Mouse (Mus musculus) C2C12 (cell line): ENCODE data around the gene Wdfy3. TPM values are rescaled to one million over a fixed set of nuclear protein-coding genes. Genes with fewer than 3 reads are reported as not detected.
"Not testable (repeated sequence)": the region's sequence is repeated elsewhere in the genome, so short reads cannot be mapped to it uniquely, and the experiment has no call there.

Experiments
- H3K27me3 ChIP-seq: one replicate; pipeline ENCODE4 v1.6.1; 2011; ENCODE audit not compliant: control insufficient read depth, insufficient read depth, insufficient read length
- H3K36me3 ChIP-seq: one replicate; pipeline ENCODE4 v1.6.1; 2011; ENCODE audit not compliant: control insufficient read depth, insufficient read depth
- H3K4me3 ChIP-seq: one replicate; pipeline ENCODE4 v1.5.1; 2011; ENCODE audit warnings: mild to moderate bottlenecking, control low read depth; ENCODE audit not compliant: poor library complexity, insufficient read depth, severe bottlenecking
- H3K79me2 ChIP-seq: one replicate; pipeline ENCODE4 v1.6.1; 2011; ENCODE audit not compliant: control insufficient read depth, insufficient read depth
- H3K79me3 ChIP-seq: one replicate; pipeline ENCODE4 v1.6.1; 2011; ENCODE audit warnings: low read depth, control low read depth
- H3ac ChIP-seq: one replicate; pipeline ENCODE3; 2011; ENCODE audit warnings: low read depth; ENCODE audit not compliant: control insufficient read depth, insufficient read length
- CEBPB ChIP-seq: IDR thresholded peaks from one replicate; pipeline ENCODE4 v1.6.1; 2011; ENCODE audit warnings: low read depth, mild to moderate bottlenecking, control low read depth, moderate library complexity
- CTCF ChIP-seq: IDR thresholded peaks from one replicate; pipeline ENCODE4 v1.5.1; 2011; ENCODE audit not compliant: control insufficient read depth, insufficient read depth, insufficient read length
- FOSL1 ChIP-seq: IDR thresholded peaks from one replicate; pipeline ENCODE4 v1.8.0; 2011; ENCODE audit warnings: mild to moderate bottlenecking, low read length; ENCODE audit not compliant: poor library complexity, insufficient read depth, severe bottlenecking
- MAX ChIP-seq: IDR thresholded peaks from one replicate; pipeline ENCODE4 v1.6.1; 2011; ENCODE audit warnings: mild to moderate bottlenecking, control low read depth
- MYOD1 ChIP-seq: IDR thresholded peaks from one replicate; pipeline ENCODE4 v1.6.1; 2011; ENCODE audit warnings: low read depth; ENCODE audit not compliant: control insufficient read depth, insufficient read length
- MYOG ChIP-seq: IDR thresholded peaks from one replicate; pipeline ENCODE4 v1.6.1; 2011; ENCODE audit not compliant: control insufficient read depth, insufficient read length; ENCODE audit errors: extremely low read depth
- USF1 ChIP-seq: IDR thresholded peaks from one replicate; pipeline ENCODE4 v1.6.1; 2011; ENCODE audit warnings: low read depth, mild to moderate bottlenecking, control low read depth, moderate library complexity
- polyA plus RNA-seq: library from polyadenylated mRNA; unstranded; fragments of >200 nt; fragmentation: generic; extraction: Trizol; gene quantifications from one replicate; pipeline ENCODE4 v1.2.1, GENCODE M21; 2012; ENCODE audit warnings: missing spikeins

The Wdfy3 gene
- polyA plus RNA-seq, 1 experiment = 10.7 TPM

DNA sequence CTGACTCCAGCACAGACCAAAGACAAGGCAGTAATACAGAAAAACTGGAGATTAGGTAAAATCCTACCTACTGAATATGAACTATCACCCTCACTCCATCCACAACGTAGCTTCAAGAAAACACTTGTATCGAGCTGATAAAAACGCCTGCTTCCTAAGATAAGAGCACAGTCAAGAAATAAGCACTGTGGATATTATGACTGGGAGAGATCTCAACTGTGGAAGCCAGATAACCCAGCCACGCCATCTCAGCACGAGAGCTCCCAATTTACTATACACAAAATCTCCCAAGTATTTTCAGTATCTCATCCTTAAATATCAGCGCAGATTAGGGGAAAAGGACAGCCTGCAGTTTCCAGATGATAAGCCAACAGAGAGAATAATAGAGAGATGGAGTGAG, 90.1 kb downstream of the Wdfy3 start:
- Histone ChIP-seq H3K79me3 (no peaks in the 10 kb centered on the region), H3K27me3 (no peaks in the 10 kb centered on the region), H3K79me2 (peaks cover 6% of the 10 kb centered on the region), H3K36me3 (peaks cover 4% of the 10 kb centered on the region), H3ac (no peak overlapping the region), H3K4me3 (no peak overlapping the region)
- TF ChIP-seq MAX = no peak
- TF ChIP-seq CTCF = no peak
- no peak for TF ChIP-seq MYOG
- no peak for TF ChIP-seq CEBPB
- no peak for TF ChIP-seq MYOD1
- no peak for TF ChIP-seq FOSL1
- TF ChIP-seq USF1 = no peak

- not testable (repeated sequence) for H3ac ChIP-seq, H3K27me3 ChIP-seq, H3K79me2 ChIP-seq, H3K4me3 ChIP-seq, H3K79me3 ChIP-seq, H3K36me3 ChIP-seq
These were observed 97.1 kb downstream of the Wdfy3 start for GRCm38 (mm10) chr5:101972594-101972993.

DNA sequence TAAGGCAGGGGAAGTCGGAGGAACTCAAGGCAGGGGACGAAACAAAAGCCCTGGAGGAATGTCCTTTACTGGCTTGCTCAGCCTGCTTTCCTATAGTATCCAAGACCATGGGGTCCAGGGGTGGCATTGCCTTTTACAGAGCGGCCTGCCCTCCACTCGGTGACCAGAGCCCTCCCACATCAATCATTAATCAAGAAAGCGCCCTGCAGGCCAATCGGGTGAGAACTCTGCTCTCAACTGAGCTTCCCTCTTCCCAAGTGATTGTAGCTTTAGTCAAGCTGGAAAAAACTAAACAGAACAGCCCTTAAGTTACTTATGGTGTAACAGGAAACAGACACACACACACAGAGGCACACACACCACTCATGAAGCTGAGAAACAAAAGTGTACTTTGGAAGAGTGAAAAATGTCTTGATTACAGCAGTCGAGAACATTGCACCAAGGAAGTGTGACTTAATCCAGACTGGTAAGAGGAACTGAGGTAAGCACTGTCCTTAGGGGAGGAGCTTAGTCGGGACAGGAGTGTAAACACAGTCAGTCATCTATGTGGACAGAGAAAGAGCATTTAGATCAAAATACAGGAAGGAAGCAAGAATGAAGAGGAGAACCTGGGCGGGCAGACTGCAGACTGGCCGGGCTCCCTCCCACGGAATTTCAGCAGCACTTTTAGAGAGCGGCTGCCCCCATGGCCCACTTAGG, 101.4 kb downstream of the Wdfy3 start:
- no peak for TF ChIP-seq FOSL1
- TF ChIP-seq CEBPB = no peak
- no peak for TF ChIP-seq MYOG
- no peak for TF ChIP-seq MYOD1
- TF ChIP-seq USF1 = no peak
- no peak for TF ChIP-seq CTCF
- TF ChIP-seq MAX = no peak
- Histone ChIP-seq H3K79me3 (peaks cover 1% of the 10 kb centered on the region), H3K79me2 (peaks cover 4% of the 10 kb centered on the region), H3ac (no peak overlapping the region), H3K36me3 (peaks cover 13% of the 10 kb centered on the region), H3K27me3 (no peaks in the 10 kb centered on the region), H3K4me3 (no peak overlapping the region)

GRCm38 (mm10) chr5:101967832-101968152, 101.9 kb downstream of the Wdfy3 start:
- no peaks in the 10 kb centered on the region for H3K27me3 ChIP-seq
- H3ac ChIP-seq = no peak overlapping the region
- H3K79me3 ChIP-seq = peaks cover 1% of the 10 kb centered on the region
- peaks cover 13% of the 10 kb centered on the region for H3K36me3 ChIP-seq
- no peak overlapping the region for H3K4me3 ChIP-seq
- TF ChIP-seq MYOG (no peak), CEBPB (no peak), MAX (no peak), MYOD1 (no peak), CTCF (no peak), USF1 (no peak), FOSL1 (no peak)
- peaks cover 4% of the 10 kb centered on the region for H3K79me2 ChIP-seq

DNA sequence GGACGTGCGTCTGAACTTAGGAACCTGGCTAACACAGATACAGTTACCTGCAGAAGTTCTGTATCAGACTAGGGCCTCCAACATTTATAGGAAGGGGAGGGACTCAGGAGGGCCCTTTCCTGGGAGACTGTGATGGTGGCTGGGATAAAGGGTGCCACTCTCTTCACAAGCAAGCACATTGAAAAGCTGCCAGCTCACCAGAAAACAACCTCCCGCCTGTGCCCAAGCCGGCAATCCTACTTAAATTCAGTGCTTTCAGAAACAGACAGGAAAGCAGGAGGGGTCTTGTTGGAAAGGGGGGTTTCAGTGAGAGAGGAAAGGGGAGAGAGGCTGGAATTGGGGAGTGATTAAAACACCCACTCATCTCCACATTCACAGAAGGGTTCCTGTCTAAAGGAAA, 106.9 kb downstream of the Wdfy3 start:
- Histone ChIP-seq H3K79me3 (no peaks in the 10 kb centered on the region), H3K27me3 (no peaks in the 10 kb centered on the region), H3K4me3 (no peak overlapping the region), H3K36me3 (peaks cover 34% of the 10 kb centered on the region), H3ac (no peak overlapping the region), H3K79me2 (peaks cover 4% of the 10 kb centered on the region)
- TF ChIP-seq CEBPB = no peak
- no peak for TF ChIP-seq MYOD1

GRCm38 (mm10) chr5:101959369-101959768, 110.4 kb downstream of the Wdfy3 start:
- Histone ChIP-seq H3K27me3 (no peaks in the 10 kb centered on the region), H3K36me3 (peaks cover 40% of the 10 kb centered on the region), H3K79me2 (peaks cover 4% of the 10 kb centered on the region), H3K4me3 (no peak overlapping the region), H3K79me3 (no peaks in the 10 kb centered on the region), H3ac (no peak overlapping the region)
- no peak for TF ChIP-seq MYOD1
- TF ChIP-seq CTCF = no peak
- no peak for TF ChIP-seq CEBPB
- TF ChIP-seq FOSL1 = no peak
- TF ChIP-seq MAX = no peak
- no peak for TF ChIP-seq USF1
